Mouse (Mus musculus) spleen, postnatal 4 days (tissue): ENCODE data around the gene Jazf1.
A peak's percentile ranks its signal among the peaks of the same experiment; 100 is the strongest.

Experiments
- DNase-seq, 2 experiments: peaks; one replicate each; pipeline ENCODE4 v3.0.0; 2022; ENCODE audit warnings: low spot score in 2 of 2

Jazf1 gene

GRCm38 (mm10) chr6:52851975-52852374, 216.5 kb downstream of the Jazf1 start:
- DNase-seq = no peak

- no peak for DNase-seq
These were observed 217.4 kb downstream of the Jazf1 start for GRCm38 (mm10) chr6:52851019-52851418.

- DNase-seq = no peak
These were observed 220.2 kb downstream of the Jazf1 start for GRCm38 (mm10) chr6:52848199-52848598.

GRCm38 (mm10) chr6:52846314-52846713, 222.1 kb downstream of the Jazf1 start:
- DNase-seq = no peak

- DNase-seq = no peak
These were observed 223.7 kb downstream of the Jazf1 start for GRCm38 (mm10) chr6:52844741-52845140.

- DNase-seq = peak in 1 of 2 experiments; percentile 21
These were observed 225.4 kb downstream of the Jazf1 start for GRCm38 (mm10) chr6:52843027-52843426.

- peak in 1 of 2 experiments; percentile 19 for DNase-seq
These were observed 225.8 kb downstream of the Jazf1 start for GRCm38 (mm10) chr6:52842598-52842997.

GRCm38 (mm10) chr6:52841611-52842010, 226.8 kb downstream of the Jazf1 start:
- no peak for DNase-seq

GRCm38 (mm10) chr6:52840589-52841044, 227.8 kb downstream of the Jazf1 start:
- no peak for DNase-seq

- peak; percentile 56 to 86 for DNase-seq
These were observed 229.7 kb downstream of the Jazf1 start for GRCm38 (mm10) chr6:52838691-52839090.

- DNase-seq = no peak
These were observed 230.6 kb downstream of the Jazf1 start for GRCm38 (mm10) chr6:52837792-52838191.

GRCm38 (mm10) chr6:52836201-52836950, 232.1 kb downstream of the Jazf1 start:
- DNase-seq = no peak

- DNase-seq = no peak
These were observed 240.6 kb downstream of the Jazf1 start for GRCm38 (mm10) chr6:52827752-52828277.

GRCm38 (mm10) chr6:52825535-52825934, 242.9 kb downstream of the Jazf1 start:
- DNase-seq = no peak

GRCm38 (mm10) chr6:52824977-52825482, 243.4 kb downstream of the Jazf1 start:
- no peak for DNase-seq

GRCm38 (mm10) chr6:52823064-52823463, 245.4 kb downstream of the Jazf1 start:
- no peak for DNase-seq

GRCm38 (mm10) chr6:52822625-52823024, 245.8 kb downstream of the Jazf1 start:
- no peak for DNase-seq

GRCm38 (mm10) chr6:52819353-52819752, 249.1 kb downstream of the Jazf1 start:
- DNase-seq = no peak

GRCm38 (mm10) chr6:52818041-52818440, 250.4 kb downstream of the Jazf1 start:
- DNase-seq = no peak

GRCm38 (mm10) chr6:52817203-52817874, 251.1 kb downstream of the Jazf1 start:
- no peak for DNase-seq

- DNase-seq = no peak
These were observed 263.1 kb downstream of the Jazf1 start for GRCm38 (mm10) chr6:52805237-52805856.

- DNase-seq = no peak
These were observed 266.2 kb downstream of the Jazf1 start for GRCm38 (mm10) chr6:52802181-52802580.
